Mouse (Mus musculus) Muller cell, postnatal 12 days (primary cell): ENCODE results near the gene Fzd7.

Experiments
- DNase-seq: peaks from one replicate; pipeline ENCODE4 v3.0.0-alpha.2; 2015; ENCODE audit errors: inconsistent ontology term

Gene Fzd7

DNA sequence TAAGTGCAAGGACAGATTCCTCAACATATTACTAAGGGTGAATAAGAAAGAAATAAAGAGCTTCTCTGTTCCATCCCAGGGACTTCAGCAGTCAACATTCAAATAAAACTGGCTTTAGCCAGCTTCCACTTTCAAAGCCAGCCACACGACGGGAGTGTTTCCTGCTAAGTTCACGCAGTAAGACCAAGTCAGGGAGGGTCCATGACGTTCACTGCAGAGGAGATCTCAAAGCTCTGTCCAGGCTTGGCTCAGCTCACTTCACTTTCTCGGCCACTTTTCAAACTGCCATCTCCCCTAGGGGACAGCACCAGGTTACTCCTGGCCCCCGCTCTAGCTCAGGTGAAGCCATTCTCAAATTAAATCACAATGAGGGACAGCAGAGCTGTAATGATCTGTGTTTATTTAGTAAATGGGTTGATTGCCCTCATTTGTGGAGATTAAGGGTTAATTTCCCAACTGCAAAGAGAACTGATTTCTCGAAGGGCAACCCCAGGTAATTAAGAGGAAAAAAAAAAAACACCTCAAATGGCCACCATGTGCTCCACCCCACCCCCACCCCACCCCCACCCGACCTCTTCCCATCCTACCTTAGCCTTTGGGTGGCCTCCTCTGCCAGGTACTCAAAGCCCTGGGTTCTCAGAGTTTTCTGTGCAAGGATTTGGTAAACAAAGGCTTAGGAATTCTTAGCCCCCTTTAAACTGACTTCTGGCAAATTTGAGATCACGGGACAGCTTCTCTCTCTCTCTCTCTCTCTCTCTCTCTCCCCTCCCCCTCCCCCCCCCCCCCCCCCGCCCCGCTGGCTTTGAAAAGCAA lies 9.7 kb upstream of the Fzd7 start:
- no peak for DNase-seq

DNA sequence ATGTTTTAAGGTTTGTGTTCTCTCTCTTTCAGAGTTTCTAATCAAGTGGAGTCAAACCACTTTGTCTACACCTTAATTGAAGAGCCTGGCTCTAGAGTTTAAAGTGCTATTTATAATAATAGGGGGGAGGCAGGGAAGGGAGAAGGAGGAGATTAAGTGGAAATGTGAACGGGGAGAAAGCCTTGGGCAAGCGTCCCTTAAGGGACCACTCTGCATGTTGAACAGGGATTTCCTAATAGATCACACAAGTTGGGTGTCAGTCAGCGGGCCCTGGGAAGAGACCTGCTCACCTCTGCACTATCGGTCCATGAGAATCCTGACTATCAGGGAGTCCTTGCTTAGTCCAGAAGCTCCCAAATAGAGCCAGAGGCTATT lies 9.1 kb upstream of the Fzd7 start:
- DNase-seq, result no peak

DNA sequence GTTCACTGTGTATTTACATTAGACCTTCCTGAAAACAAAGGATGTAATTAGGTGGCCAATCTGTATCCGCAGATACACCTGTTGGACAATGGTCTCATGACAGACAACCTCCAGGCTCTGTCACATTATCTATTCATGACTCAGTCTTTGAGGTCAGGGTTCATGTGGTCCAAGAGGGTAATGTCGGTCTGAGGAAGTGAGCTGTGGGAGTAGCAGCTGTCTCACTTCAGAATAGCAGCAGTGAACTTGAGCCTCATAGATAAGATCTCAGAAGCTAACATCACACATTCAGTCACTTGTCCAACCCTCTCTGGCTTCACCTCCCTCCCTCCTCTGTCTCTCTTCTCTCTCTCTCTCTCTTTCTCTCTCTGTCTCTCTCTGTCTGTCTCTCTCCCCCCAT lies 6.6 kb upstream of the Fzd7 start:
- no peak for DNase-seq

DNA sequence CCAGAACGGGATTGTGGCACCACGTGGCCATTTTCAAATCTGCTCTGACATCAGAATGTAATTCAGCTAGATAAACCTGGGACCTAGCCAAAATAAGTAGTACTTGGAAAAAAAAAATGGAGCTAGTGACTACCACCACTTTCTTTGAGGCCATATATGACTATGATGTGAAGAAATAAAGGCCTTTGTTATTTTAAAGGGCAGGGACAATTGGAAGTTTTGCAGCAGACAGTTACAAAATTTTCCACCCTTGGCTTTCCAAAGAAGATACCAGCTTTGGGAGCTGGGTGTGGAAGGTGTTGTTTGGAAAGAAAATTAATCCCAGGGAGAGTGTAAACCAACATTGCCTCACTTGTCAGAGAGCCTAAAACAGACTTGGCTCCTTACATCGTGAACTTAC lies 3.3 kb upstream of the Fzd7 start:
- no peak for DNase-seq

DNA sequence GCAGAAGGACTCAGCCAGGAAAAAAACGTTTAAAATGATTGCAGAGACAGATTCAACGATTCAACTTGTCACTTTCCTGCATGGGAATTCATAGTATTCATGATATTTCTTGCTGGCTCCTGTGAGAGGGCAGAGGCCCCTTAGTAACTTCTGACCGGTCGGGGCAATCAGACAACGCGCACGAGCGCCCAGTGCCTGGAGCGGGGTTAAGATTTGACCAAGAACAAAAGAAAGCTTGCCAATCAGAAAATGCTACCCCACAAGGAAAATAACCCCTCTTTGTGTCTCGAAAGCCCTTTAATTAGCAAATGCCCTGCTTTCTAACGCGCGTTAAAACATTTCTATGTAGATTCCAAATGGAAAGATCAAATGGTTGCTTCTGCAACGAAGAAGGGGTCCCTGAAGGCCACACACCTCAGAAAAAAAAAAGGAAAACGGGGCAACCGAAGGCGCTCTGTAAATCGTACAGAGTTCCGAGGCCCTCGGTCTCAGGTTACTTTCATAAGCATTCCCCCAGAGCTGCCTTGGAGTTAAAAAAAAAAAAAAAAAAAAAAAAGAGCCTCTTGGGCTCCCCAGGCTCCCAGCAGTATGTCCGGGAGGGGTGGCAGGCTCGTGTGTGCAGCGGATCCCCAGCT lies 1.3 kb upstream of the Fzd7 start:
- DNase-seq, result peak; percentile 34

DNA sequence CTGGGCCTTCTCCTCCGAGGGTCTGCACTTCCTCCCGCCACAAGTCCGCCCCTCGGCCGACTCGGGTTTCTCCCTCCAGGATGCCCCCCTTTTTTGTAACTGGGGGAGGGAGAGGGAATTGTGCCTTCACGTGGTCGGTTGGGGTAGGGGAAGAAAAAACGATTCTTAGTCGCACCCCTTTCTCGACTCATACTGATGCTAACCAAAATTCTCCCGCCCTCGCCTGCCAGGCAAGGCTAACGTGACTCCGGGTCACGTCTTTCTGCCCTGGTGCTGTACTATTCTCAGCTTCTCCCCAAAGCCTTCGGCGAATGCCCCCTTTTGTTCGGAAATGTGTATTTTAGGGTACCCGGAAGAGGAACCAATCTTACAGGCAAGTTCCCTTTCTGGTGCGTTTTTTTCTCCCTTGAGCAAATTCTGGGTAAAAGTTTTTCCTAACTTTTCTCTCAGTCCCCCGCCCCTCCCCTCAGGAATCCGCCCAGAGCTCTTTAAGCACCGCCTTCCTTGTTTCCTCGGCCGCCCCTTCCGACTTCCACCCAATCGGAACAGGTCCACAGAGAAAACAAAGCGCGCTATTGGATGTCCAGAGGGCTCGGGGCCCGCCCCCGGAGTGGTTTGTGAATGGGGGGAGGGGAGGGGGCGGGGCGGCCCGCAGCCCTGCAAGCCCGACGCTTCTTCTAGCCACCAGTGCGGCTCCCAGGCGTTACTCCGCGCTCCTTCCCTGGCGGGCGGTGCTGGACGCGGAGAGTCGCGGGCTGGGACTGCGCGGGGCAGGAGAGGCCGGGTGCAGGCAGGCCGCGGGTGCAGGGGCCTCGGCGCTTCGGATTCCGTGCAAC lies 550 bp upstream of the Fzd7 start:
- DNase-seq, result peak; percentile 99

DNA sequence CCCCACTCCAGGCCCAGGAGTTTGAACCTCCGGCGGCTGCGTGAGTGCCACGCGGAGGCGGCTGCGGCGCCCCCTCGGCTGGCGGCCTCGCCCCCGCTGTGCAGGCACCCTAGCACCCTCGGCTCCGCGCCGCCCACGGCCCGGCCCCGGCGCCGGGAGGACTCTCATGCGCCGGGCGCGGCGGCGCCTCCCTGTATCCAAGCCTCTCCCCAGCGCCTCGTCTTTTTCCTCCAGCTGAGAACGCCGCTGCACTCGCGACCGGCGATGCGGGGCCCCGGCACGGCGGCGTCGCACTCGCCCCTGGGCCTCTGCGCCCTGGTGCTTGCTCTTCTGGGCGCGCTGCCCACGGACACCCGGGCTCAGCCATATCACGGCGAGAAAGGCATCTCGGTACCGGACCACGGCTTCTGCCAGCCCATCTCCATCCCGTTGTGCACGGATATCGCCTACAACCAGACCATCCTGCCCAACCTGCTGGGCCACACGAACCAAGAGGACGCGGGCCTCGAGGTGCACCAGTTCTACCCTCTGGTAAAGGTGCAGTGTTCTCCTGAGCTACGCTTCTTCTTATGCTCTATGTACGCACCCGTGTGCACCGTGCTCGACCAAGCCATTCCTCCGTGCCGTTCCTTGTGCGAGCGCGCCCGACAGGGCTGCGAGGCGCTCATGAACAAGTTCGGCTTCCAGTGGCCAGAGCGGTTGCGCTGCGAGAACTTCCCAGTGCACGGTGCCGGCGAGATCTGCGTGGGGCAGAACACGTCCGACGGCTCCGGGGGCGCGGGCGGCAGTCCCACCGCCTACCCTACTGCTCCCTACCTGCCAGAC lies 684 bp downstream of the Fzd7 start:
- peak; percentile 66 for DNase-seq

DNA sequence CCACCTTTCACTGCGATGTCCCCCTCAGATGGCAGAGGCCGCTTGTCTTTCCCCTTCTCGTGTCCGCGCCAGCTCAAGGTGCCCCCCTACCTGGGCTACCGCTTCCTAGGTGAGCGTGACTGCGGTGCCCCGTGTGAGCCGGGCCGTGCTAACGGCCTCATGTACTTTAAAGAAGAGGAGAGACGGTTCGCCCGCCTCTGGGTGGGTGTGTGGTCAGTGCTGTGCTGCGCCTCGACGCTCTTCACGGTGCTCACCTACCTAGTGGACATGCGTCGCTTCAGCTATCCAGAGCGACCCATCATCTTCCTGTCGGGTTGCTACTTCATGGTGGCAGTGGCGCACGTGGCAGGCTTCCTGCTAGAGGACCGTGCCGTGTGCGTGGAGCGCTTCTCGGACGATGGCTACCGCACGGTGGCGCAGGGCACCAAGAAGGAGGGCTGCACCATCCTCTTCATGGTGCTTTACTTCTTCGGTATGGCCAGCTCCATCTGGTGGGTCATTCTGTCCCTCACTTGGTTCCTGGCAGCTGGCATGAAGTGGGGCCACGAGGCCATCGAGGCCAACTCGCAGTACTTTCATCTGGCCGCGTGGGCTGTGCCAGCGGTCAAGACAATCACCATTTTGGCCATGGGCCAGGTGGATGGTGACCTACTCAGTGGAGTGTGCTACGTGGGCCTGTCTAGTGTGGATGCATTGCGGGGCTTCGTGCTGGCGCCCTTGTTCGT lies 1.5 kb downstream of the Fzd7 start:
- DNase-seq, result peak; percentile 87

DNA sequence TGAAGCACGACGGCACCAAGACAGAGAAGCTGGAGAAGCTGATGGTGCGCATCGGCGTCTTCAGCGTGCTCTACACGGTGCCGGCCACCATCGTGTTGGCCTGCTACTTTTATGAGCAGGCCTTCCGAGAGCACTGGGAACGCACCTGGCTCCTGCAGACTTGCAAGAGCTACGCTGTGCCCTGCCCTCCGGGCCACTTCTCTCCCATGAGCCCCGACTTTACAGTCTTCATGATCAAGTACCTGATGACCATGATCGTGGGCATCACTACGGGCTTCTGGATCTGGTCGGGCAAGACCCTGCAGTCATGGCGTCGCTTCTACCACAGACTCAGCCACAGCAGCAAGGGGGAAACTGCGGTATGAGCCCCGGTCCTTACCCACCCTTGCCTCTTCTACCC lies 2.1 kb downstream of the Fzd7 start:
- peak; percentile 50 for DNase-seq

DNA sequence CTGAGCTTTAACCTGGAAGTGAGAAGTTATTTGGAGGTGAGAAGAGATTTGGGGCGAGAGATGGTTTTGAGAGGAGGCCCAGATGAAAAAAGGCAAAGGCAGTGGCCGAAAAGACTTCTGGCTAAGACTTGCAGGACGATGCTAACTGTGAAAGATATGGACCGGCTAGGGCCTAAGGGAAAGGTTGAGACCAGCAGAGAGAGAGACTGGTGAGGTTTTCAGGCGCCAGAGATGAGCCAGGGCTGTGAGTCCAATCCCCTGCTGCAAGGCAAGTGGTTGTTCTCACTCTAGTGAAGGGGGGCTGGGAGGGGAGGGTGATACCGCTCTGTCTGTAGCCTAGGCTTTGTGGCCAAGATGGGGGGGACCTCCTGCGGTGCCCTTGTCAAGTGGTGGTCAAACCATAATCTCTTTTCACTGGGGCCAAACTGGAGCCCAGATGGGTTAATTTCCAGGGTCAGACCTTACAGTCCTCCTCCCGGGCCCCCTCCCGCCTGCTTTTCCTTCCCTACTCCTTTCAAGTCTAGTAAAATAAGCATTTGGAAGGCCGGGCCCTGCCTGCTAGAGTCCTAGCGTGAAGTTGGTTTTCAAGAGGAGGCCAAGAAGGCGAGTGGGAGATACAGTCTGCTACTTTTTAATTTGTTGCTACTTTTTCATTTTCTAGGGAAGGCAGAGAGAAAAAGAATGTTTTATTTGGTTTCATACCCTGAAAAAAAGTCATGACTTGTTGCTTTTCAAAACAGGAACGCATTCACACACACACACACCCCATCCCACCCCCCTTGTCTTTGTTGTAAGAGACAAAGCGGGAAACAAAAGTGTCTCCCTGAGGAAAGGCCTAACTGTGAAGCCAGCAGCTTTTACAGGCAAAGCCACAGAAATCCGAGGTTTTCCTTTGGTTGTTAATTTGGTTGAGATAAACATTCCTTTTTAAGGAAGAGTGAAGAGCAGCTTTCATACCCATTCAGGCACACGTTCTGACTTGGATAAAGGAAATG lies 2.9 kb downstream of the Fzd7 start:
- DNase-seq, result peak; percentile 82

DNA sequence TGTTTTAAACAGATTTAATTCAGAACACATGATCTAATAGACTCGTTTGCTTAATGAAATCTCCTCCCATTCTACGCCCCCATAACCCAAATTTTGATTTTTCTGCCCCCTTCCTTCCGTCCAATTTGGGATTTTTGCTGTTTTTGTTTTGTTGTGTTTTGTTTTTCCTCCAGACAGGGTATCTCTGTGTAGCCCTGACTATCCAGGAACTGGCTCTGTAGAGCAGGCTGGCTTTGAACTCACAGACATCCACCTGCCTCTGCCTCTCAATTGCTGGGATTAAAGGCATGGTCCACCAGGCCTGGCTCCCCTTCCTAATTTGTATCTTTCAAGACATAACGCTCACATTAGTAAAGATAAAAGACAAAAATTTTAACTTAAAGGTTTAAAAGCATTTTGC lies 3.6 kb downstream of the Fzd7 start:
- no peak for DNase-seq

DNA sequence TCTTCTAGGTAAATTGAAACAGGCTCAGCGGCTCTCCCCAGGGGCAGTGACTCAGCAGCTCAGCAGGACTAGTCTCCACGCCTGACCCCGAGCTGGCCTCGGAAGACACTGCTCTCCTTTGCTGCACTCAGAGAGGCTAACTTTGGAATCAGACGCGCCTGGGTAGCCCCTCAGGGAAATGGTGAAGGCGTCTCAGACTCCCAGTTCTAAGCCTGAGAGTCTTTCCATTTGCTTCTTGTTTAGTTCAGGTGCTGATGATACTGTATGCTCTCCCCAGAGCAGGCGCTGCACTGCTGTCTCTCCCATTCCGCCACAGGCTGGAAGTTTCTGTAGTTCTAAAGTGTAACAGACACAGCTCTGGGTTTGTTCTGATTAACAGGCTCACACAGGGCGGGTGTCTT lies 5.4 kb downstream of the Fzd7 start:
- DNase-seq, result peak; percentile 62

DNA sequence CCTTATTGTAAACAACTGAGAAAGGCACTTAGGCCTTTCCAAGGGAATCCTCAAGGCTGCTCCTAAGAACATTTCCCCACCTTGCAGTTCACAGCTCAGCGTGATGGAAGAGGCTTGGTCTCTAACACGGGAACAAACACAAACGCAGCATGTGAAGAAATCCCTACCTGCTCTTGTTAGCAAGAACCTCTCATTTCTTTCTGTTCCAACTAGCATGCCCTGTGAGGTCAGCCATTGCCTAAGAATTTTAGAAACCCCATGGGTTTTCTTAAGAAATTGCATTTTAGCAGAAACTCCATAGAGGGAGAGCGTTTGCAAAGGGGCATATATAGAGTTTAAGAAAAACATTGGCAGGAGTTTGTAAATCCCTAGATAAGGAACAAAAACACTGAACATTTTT lies 6.3 kb downstream of the Fzd7 start:
- DNase-seq, result no peak

DNA sequence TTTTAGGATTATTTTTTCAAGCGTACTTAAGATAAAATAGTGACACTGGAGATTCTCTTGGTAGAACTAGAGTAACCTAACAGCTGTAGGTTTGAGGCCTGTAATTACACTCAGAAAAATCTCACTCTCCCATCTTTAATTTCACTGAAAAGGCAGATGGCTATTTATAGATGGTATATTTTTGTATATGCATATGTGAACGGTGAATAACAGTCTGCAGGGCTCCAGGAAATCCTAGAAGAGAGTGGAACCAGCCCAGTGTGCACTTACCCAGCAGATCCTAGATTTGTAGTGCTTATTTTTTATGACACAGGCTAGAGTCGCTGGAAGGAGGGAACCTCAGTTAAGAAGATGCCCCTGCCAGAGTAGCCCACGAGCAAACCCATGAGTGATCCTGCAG lies 6.8 kb downstream of the Fzd7 start:
- DNase-seq, result no peak

DNA sequence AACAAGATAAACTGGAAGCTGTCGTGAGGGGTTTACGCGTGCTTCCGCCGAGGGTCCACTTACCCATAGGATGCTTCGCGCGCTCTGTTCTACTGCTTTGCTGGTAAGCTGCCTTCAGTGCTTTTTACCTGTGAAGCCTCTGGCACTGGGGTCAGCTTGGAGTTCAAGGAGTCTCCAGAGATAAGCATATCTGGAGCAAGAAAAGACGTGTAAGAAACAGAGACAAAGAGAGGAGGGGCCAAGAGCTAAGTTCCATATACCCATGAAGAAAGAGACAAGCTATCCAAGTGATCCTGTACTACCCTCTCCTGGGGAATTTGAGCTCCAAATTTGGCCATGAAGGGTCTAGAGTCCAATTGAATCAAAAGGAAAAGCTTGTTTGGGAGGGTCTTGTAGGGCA lies 9.3 kb downstream of the Fzd7 start:
- no peak for DNase-seq

DNA sequence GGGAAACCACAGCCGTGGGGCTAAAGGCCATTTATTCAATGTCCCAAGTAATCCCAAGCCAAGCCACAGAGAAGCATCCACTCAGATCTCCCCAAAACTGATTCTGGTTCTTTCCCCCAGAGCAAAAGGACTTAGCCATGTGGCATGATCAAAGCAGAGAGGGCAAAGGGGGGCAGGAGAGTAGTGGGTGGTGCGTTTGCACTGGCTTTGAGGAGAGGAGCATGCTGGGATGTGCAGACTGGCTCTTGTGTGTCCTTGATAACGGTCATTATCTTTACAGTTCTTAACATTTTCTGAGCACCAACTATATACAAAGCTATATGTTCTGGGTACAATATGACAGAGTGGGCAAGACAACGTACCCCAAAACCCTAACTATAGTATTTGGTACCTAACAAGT lies 10.2 kb downstream of the Fzd7 start:
- no peak for DNase-seq

DNA sequence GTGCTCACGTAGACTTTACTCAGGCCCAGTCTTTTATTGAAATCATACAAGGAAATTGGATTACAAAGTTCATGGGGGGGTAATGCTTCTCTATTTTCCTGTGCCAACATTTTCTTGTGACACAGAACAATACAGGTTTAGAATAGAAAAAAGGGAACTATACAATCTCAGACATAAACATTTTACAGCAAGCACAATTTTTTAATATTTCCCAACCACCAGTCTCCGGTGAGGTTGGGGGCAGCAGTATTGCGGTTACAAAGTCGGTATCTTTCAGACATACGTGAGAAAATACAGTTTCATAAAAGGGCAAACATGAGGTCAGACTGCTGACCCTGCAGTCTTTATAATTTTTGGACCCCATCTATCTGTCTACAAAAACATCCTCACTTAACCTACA lies 13.7 kb downstream of the Fzd7 start:
- no peak for DNase-seq

DNA sequence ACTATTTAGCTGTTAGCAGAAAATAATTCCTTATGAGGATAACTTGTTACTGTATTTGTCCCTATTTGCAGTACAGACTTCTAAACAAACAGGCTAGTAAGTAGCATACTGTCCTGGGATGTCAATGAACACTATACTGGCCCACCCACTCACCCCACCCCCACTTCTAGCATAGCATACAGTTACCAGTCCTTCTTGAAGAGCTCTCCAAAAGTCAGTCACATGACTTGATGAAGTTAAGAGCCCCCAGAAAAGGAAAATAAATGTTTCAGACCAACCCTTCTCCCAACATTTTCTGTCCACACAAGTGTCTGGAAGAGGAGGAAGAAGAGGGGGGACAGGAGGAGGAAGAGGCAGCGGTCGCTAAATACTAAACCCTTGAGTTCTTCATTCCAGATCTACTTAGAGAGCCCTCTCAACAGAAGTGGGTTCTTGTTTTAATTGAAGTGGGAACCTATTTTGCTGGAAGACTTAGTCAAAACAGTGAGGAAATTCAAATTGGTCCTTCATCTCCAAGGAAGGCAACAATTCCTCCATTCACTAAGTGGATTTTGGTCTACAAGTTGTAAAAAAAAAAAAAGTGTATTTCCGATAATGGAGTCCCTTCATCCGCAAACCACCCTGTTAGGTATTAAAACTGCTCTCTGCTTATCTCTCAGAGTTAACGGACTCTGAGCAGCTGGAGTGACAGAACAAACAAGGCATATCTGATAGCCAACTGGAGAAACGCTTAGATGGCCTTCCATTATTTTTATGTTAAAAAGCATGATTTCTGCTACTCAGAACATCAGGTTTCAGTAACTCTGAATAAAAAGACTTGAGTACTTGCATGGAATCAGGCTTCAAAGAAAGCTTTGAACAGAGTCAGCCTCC lies 15.8 kb downstream of the Fzd7 start:
- DNase-seq, result no peak

DNA sequence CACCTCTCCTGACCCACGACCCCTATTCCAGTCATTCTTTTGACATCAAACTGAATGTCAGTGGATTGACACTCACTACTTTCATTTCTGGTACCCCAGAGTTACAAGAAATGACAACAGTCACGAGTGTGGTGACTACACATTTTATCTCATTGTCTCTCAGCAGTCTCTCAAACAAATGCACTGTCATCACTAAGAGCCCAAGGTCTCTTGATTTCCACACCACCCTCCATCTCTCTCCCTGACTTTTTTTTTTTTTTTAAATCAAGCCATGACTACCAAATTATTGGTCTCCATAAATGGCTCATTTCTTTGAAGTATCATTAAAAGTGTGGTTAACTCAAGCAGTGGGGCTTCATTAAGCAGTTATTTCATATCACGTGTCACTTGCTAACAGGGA lies 17.1 kb downstream of the Fzd7 start:
- no peak for DNase-seq
